Mouse (Mus musculus): ENCODE data around the gene Anapc16. TPM values are rescaled to one million over a fixed set of nuclear protein-coding genes. Genes with fewer than 3 reads are reported as not detected.

The Anapc16 gene
- polyA plus RNA-seq, 1 experiment from 2014 or later: 109 TPM

GRCm38 (mm10) chr10:59952781-59953563 is 50.0 kb downstream of the Anapc16 start:
- no peak for ATAC-seq (replicated peaks)
- Histone ChIP-seq H3K9me3 (no peaks in the 10 kb centered on the region), H3K27me3 (replicated peaks) (no peaks in the 10 kb centered on the region), H3K4me1 (peaks cover 47% of the 10 kb centered on the region), H3K27ac (peak overlapping the region; percentile 95), H3K4me3 (peak overlapping the region; percentile 75), H3K9ac (peak overlapping the region; percentile 71), H3K4me2 (peak overlapping the region; percentile 92), H3K36me3 (replicated peaks) (no peaks in the 10 kb centered on the region)
- WGBS: 22% methylated on average over 16 of the region's 16 CpGs

GRCm38 (mm10) chr10:59952152-59952780 is 50.7 kb downstream of the Anapc16 start:
- Histone ChIP-seq H3K27me3 (replicated peaks) (no peaks in the 10 kb centered on the region), H3K4me3 (peak overlapping the region; percentile 75), H3K27ac (peak overlapping the region; percentile 95), H3K4me2 (peak overlapping the region; percentile 92), H3K9me3 (no peaks in the 10 kb centered on the region), H3K9ac (peak overlapping the region; percentile 71), H3K4me1 (peaks cover 40% of the 10 kb centered on the region), H3K36me3 (replicated peaks) (no peaks in the 10 kb centered on the region)
- WGBS: 0% methylated on average over 31 of the region's 31 CpGs
- ATAC-seq (replicated peaks): peak; percentile 52

DNA sequence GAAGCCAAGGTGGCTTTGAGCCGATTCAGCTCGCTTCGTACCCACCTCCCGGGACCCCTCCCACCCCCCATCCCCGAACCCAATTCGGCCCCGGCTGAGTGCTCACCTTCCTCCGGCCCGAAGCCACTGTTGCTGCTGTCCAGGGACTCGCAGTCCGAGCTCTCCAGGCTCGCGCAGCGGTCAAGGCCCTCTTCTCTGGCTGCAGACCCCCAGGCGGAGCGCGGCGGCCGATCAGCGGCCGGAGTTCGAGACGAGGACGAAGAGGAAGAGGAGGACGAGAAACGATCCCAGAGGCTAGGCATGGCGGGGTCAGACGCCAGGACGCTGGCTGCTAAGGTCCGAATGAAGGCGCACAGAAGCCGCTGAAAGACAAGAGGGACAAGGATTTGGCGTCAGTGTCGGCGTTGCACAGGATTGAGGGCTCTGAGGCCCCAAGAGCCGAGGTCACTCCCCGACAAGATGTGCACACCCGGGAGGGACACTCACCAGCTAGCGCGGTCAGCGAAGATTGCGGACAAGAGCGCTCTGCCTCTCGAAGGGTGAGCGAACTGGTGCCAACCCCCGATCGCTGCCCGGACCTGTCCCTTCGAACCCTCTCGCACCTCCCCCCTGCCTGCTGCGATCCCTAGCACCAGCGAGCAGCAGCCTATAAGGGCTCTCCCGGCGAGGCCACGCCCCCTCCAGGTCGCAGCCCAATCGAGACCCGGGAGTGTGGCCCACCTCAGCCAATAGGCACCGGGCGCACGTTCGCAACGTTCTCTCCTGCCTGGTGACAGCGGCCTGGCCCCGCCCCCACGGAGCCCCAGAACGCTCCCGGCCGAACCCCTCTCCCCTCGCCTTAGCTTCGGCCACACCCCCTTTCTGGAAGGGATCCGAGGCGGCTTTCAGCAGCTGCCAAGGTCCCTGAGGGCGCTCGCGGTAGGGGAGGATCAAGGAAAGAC is 51.5 kb downstream of the Anapc16 start, which contains the start of gene Ddit4:
Gene Ddit4, minus strand, starts transcription at position 624 of the 941 bp plus-strand sequence.
- ATAC-seq (replicated peaks): peak; percentile 98
- peak within 1 kb of the TSS; percentile 94 for H3K4me2 ChIP-seq
- H3K36me3 ChIP-seq (replicated peaks): no peaks in the 10 kb centered on the region
- H3K9ac ChIP-seq: peak within 1 kb of the TSS; percentile 90
- H3K27me3 ChIP-seq (replicated peaks): no peaks in the 10 kb centered on the region
- H3K4me3 ChIP-seq: peak within 1 kb of the TSS; percentile 75
- peaks cover 33% of the 10 kb centered on the region for H3K4me1 ChIP-seq
- WGBS: under 1% methylated on average over 74 of the region's 76 CpGs
- peak within 1 kb of the TSS; percentile 95 for H3K27ac ChIP-seq
- H3K9me3 ChIP-seq: no peaks in the 10 kb centered on the region

DNA sequence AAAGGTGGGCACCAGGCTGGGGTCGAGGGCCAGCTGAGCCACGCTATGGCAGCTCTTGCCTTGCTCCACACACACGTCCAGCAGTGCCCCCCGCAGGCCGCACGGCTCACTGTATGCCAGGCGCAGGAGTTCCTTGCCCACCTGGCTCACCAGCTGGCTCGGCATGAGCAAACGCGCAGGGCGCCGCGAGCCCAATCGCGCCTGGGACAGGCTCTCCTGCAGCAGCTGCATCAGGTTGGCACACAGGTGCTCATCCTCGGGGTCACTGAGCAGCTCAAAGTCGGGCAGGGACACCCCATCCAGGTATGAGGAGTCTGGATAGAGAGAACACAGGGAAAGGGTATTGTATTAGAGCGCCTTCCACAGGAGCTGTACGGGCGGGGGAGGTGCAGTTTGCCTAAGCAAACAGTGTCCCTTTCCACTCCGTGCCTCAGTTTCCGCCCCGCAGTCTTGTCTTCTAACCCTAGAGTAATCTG is 52.2 kb downstream of the Anapc16 start:
- peak overlapping the region; percentile 95 for H3K27ac ChIP-seq
- no peaks in the 10 kb centered on the region for H3K9me3 ChIP-seq
- H3K9ac ChIP-seq: peak overlapping the region; percentile 90
- H3K4me3 ChIP-seq: peak overlapping the region; percentile 75
- no peaks in the 10 kb centered on the region for H3K36me3 ChIP-seq (replicated peaks)
- peak; percentile 51 for ATAC-seq (replicated peaks)
- peaks cover 30% of the 10 kb centered on the region for H3K4me1 ChIP-seq
- peak overlapping the region; percentile 94 for H3K4me2 ChIP-seq
- WGBS: under 1% methylated on average over 23 of the region's 23 CpGs
- H3K27me3 ChIP-seq (replicated peaks): no peaks in the 10 kb centered on the region

GRCm38 (mm10) chr10:59949783-59950605 is 52.9 kb downstream of the Anapc16 start:
- Histone ChIP-seq H3K4me3 (peak overlapping the region; percentile 75), H3K4me2 (peak overlapping the region; percentile 94), H3K27me3 (replicated peaks) (no peaks in the 10 kb centered on the region), H3K27ac (peak overlapping the region; percentile 95), H3K4me1 (peaks cover 30% of the 10 kb centered on the region), H3K9me3 (no peaks in the 10 kb centered on the region), H3K9ac (peak overlapping the region; percentile 90), H3K36me3 (replicated peaks) (no peaks in the 10 kb centered on the region)
- no peak for ATAC-seq (replicated peaks)
- 40% methylated on average over 15 of the region's 15 CpGs for WGBS

DNA sequence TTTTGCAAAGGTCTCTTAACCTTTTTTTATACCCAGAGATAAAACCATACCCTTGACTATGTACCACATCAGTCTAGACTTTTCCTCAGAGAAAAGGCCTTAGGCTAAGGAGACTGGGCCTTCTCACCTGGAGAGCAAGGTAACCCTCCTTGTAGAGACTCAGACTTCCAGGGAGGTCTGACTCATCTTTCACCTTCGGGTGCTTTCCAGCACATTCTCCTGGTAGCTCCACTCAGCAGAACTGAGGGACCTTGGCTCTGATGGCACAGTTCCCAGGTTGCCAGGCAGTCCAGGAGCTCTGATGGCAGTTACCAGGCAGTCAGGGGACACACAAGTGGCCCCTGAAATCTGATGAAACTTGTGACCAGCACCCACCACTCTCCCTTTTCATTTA is 53.7 kb downstream of the Anapc16 start:
- WGBS: 59% methylated on average over 1 of the region's 1 CpGs
- Histone ChIP-seq H3K4me3 (peak overlapping the region; percentile 75), H3K9me3 (no peaks in the 10 kb centered on the region), H3K27me3 (replicated peaks) (no peaks in the 10 kb centered on the region), H3K4me2 (peak overlapping the region; percentile 94), H3K9ac (no peak overlapping the region), H3K27ac (peak overlapping the region; percentile 21; the same call in 1 of the 2 replicates), H3K4me1 (peaks cover 30% of the 10 kb centered on the region), H3K36me3 (replicated peaks) (no peaks in the 10 kb centered on the region)
- ATAC-seq (replicated peaks): no peak

DNA sequence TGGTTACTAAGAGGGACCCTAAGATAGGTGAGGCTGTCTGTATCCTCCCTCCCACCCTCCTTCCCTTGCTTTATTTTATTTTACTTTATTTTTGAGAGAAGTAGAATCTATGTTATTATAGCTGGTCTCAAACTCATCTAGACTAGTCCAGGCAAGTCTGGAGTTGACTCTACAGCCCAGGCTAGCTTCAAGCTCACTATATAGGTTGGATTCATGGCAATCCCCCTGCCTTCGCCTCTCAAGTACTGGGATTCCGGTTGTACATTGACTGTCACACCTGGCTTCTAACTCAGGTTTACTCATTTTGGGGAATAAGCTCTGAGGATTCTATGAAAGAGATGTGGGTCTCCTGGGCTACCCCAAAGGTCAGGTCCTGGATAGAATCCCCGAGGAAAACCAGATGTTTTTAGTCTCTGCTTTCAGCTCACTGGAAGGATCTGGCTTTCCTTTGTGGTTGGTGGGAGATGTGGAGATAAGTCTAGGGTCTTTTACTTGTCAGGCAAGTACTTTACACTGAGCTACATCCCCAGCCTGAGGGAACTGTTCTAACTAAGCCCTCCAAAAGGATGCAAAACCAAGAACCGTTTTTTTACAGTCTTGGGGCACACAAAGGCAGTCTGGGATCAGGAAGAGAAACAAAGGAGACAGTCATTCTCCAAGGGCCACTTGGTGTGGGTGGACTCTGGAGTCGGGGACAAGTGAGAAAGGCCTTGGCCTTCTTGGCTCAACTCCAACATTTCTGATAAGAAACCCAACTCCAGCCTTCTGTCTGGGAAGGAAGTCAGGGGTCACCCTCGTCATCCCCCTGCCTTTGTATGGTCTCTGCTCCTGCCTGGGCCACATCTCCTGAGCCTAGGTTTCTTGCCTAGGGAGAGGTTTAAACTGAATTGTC is 54.3 kb downstream of the Anapc16 start:
- Histone ChIP-seq H3K36me3 (replicated peaks) (no peaks in the 10 kb centered on the region), H3K9me3 (no peaks in the 10 kb centered on the region), H3K4me2 (peak overlapping the region; percentile 94), H3K27me3 (replicated peaks) (no peaks in the 10 kb centered on the region), H3K9ac (no peak overlapping the region), H3K4me3 (0 out of 2 replicates have a peak overlapping the region, but pooled peaks have one; percentile 75), H3K27ac (peak overlapping the region; percentile 21; the same call in 1 of the 2 replicates), H3K4me1 (peaks cover 34% of the 10 kb centered on the region)
- ATAC-seq (replicated peaks): no peak
- 55% methylated on average over 6 of the region's 6 CpGs for WGBS

DNA sequence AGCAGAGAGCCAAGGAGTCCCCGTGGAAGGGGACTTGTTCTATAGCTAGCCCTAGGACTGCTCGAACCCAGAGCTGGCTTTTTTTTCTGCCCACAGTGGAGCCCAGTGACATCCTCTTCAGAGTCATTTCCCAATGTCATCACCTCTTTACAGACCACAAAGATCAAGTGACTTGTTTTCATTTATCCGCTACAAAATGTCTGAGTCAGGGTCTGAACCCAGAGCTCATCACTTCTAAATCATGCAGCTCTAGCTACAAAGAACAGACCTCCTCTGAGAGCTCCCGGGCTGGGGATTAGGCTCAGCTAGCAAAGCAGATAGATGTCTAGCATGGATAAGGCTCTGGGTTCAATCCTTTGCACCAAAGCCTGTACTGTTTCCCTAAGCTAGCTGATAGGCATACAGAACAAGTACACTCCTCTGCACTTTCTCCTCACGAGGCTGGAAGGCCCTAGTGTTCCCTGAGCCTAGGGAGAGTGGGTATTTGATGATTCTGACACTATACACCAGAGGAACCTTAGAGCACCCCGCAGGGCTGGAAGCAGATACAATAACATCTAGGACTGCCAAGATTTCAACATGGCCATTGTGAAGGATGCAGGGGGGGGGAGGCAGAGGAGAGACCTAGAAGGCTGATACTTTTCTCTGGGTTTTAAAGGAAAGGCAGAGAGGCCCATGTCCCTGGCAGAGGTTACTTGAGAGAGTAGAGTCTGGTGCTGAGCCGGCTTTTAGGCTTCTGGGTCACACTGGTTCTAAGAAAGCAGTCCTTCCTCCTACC is 55.5 kb downstream of the Anapc16 start:
- Histone ChIP-seq H3K4me3 (no peak overlapping the region), H3K9me3 (no peaks in the 10 kb centered on the region), H3K4me2 (no peak overlapping the region), H3K4me1 (peaks cover 38% of the 10 kb centered on the region), H3K9ac (no peak overlapping the region), H3K36me3 (replicated peaks) (no peaks in the 10 kb centered on the region), H3K27me3 (replicated peaks) (no peaks in the 10 kb centered on the region), H3K27ac (no peak overlapping the region)
- WGBS: 61% methylated on average over 7 of the region's 7 CpGs
- ATAC-seq (replicated peaks): no peak

DNA sequence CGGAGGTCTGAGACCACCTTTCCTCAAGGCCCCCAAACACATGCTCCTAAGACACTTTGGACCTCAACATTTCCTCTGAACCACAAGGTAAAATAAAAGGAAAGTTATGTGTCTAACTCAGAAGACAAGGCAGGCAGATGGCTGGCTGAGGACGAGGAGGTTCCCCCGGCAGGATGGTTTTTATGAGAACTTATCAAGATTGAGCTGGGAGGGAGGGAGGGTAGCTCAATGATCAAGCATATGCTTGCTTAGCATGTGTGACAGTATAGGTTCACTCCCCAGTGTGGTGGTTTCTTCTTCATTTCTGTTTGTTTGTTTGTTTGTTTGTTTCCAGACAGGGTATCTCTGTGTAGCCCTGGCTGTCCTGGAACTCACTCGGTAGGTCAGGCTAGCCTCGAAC is 56.6 kb downstream of the Anapc16 start:
- ATAC-seq (replicated peaks): no peak
- no peak overlapping the region for H3K4me2 ChIP-seq
- H3K4me3 ChIP-seq: no peak overlapping the region
- peaks cover 40% of the 10 kb centered on the region for H3K4me1 ChIP-seq
- 92% methylated on average over 5 of the region's 5 CpGs for WGBS
- no peaks in the 10 kb centered on the region for H3K27me3 ChIP-seq (replicated peaks)
- no peaks in the 10 kb centered on the region for H3K36me3 ChIP-seq (replicated peaks)
- no peak overlapping the region for H3K27ac ChIP-seq
- H3K9ac ChIP-seq: no peak overlapping the region
- no peaks in the 10 kb centered on the region for H3K9me3 ChIP-seq

DNA sequence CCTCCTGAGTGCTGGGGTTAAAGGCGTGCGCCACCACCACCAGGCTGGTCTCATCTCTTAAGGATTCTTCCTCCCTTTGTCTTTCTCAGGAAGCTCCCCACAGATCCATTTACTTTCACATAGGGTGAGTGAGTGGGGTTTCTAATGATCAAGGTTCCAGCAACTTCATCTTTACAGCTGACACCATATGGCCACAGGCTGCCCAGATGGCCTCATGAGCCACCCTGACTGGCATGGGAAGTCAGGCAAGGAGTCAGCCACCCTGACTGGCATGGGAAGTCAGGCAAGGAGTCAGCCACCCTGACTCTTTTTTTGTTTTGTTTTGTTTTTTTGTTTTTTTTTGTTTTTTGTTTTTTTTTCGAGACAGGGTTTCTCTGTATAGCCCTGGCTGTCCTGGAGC is 57.5 kb downstream of the Anapc16 start:
- no peaks in the 10 kb centered on the region for H3K36me3 ChIP-seq (replicated peaks)
- H3K9ac ChIP-seq: no peak overlapping the region
- H3K27me3 ChIP-seq (replicated peaks): no peaks in the 10 kb centered on the region
- no peak for ATAC-seq (replicated peaks)
- H3K9me3 ChIP-seq: no peaks in the 10 kb centered on the region
- peaks cover 37% of the 10 kb centered on the region for H3K4me1 ChIP-seq
- 95% methylated on average over 3 of the region's 3 CpGs for WGBS
- H3K27ac ChIP-seq: no peak overlapping the region
- no peak overlapping the region for H3K4me3 ChIP-seq
- no peak overlapping the region for H3K4me2 ChIP-seq

All from midbrain, embryonic 15.5 days (tissue).